Mouse (Mus musculus): ENCODE results near the gene Atp5k.

DNA sequence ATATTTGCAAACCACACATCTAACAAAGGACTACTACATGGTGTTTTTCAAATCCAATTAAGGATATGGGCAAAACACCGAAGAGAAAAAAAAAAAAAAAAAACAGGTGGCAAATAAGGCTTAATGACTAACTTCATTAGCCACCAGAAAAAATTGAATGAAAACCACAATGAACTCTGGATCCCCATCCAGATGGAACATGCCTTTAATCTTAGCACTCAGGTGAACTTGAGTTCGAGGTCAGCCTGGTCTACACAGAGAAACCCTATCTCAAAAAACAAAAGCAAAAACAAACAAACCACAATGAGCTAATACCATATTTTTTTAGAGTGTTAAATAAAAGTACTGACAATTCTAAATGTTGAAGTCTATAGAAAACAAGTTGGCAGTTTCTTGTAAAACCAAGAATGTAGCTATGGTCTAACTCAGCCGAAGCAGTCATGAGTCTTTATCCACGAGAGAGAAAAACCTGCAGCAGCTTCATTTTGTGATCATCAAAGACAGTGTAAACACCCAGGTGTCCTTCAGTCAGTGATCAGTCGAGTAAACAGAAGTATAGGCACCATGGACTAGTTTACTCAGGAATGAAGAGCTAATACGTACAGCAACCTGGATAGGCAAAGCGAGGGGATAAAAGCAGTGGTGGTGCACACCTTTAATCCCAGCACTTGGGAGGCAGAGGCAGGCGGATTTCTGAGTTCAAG is 16.7 kb upstream of the Atp5k start:
- no peak for TF ChIP-seq CTCF (IDR thresholded peaks at IDR 0.05; ENCODE audit: insufficient read depth, low read length)
- no peak for TF ChIP-seq POLR2A (IDR thresholded peaks at IDR 0.05; ENCODE audit: borderline replicate concordance, extremely low read depth, low read depth, low read length)
